Mouse (Mus musculus) c-Kit-positive CD71-positive TER-119-positive erythroid progenitor cells, embryonic 14.5 days (primary cell): ENCODE measurements around the gene Pola1.
"Not testable (repeated sequence)": the region's sequence is repeated elsewhere in the genome, so short reads cannot be mapped to it uniquely, and the experiment has no call there.

Experiments used
- DNase-seq: peaks from one replicate; pipeline ENCODE4 v3.0.0-alpha.2; 2013; ENCODE audit warnings: low spot score

The Pola1 gene

GRCm38 (mm10) chrX:93429738-93430260 lies 202.2 kb downstream of the Pola1 start:
- DNase-seq, result no peak

DNA sequence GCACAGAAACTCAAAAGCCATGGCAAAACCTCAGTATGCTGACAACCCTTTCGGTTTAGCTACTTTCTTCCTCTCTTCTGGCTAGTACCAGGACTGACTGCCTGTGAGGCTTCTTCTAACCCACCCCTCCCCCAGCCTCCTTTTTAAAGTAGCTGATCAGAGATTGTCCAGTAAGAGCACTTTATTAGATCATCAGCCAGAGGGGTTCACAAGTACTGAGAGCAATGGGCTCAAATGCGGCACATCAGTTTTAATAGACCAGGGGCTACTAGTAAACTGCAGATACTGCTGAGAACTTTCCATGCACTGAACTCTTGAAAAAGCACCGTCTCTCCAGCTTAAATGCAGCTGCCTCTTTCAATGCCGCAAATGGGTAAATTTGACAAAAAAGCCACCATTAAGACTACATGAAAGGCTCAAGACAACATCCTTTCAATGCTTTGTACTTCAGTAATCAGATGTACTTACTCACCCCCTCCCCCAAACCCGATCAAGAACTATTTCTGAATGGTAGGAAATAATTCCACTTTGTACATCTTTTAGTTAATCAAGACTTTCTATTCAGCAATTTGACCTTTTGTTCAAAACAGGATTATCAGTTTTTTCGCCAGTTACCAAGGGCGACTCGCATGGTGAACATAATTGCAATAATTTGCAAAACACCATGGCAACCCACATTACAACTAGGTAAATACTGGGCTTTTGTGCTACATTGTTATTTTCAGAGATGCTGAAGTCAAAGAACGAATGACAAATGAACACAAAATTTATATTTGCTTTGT lies 202.8 kb downstream of the Pola1 start:
- no peak for DNase-seq

GRCm38 (mm10) chrX:93400871-93401270 lies 231.1 kb downstream of the Pola1 start:
- not testable (repeated sequence) for DNase-seq

DNA sequence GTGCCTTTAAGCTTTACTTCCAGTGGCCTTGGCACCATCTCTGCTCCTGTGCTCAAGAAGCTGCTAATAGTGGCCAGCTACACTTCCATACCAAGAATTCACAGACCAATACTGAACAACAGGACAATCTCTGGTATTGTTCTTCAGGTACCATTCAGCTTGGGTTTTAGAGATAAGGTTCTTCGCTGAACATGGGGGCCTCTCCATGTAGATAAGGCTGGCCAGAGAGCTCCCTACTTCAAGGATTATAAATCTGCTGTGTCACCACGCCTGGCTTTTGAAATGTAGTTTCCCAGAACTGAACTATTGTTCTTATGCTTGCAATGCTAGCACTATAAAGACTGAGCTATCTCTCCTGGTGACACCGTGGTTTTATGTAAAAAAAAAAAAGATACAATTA lies 234.9 kb downstream of the Pola1 start:
- DNase-seq, result peak; percentile 33

DNA sequence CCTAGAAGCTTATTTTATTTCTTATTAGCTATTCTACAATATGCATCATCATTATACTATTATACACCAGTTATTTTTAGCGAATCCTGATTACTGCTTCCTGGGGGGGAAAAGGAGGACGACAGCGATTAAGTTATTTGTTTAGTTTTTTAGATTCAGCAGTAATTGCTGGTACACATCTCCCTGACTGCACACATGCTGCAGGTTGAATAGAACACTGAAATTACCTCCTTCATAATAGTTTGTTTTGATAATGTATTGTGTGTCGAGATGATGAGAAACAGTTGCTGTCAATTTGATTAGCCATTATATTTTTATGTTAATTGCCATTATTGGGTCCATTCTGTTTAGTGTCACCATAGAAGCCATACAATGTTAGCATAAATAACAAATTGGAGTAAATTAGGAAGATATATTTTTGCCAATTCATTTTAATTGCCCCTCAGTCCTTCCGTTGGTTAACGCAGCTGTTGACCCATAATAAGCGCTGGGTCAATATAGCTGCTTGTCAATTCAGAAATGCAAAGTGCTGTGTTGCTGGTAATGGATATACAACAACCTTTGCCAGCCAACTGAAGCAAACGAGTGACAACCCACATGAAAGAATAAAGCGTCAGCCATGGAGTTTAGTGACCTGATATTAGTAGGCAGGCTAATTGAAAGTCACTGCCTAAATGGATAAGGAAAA lies 254.5 kb downstream of the Pola1 start:
- no peak for DNase-seq

DNA sequence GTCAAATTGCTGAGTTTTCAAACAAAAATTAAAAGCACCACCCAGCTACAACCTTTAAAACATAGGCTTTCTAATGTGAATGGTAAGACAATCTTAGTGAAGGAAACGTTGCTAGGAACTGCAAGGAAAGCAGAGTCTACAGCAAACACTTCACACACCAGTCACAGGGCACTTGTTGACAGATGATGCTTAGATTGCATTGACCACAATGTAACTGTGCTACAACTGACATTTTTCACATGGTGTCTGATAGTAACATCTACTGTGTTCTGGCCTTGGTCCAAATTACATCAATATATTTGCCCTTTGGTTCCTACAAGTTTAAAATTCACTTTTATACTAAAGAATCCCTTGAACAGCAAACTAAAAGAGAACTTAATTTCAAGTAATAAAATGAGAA lies 258.5 kb downstream of the Pola1 start:
- no peak for DNase-seq

- no peak for DNase-seq
These were observed 262.2 kb downstream of the Pola1 start for GRCm38 (mm10) chrX:93369708-93370107.

DNA sequence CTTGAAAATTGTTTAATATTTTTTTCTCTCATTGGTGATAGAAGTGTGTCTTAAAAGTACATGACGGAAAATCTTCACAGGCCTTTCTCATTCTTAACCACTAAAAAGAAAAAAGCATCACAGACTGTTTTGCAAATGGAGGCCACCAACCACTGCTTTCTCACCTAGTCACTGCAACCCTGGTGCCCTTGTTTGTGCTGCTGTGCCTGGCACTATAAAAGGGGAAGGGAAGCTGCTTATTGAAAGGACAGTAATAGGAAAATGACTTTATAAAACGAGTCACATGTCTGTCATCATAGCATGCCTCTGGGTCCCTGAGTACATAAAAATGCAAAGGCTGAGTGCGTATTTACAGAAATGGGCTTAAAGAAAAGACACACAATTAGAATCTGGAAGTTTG lies 263.7 kb downstream of the Pola1 start:
- DNase-seq, result no peak

DNA sequence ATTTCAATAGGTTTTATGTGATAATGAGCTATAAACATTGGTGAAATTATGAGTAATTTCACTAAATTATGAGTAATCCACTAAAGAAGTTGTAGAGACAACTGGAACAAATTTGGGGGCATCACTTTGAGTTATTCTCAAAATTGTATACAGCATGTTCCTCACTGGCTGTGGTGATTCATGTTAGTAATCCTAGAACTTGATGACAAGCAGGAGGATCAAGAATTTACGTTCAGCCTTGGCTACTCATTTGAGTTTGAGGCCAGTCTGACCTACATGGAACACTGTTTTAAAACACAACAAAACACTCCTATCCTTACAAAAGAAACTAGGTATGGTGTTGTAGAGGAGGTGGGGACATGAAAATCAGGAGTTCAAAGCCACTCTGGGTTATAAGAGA lies 310.6 kb downstream of the Pola1 start:
- no peak for DNase-seq

DNA sequence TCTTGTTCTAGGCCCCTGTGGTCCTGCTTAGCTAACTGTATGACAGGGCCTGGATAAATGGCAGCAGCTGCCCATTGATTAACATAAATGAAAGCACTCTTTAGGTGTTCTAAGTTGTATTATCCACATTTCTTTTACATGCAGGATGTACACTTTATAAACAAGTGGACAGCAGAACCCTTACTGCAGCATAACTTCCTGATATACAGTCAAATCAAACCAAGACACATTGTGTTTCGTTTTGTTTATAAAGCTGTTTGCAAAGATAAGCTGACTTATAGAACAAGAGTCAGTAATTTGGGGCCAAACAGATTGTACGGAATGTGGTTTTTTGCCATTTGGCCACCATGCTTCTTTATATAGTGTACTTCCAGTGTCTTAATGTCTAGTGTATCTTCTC lies 312.0 kb downstream of the Pola1 start:
- DNase-seq, result peak; percentile 20

GRCm38 (mm10) chrX:93317577-93317976 lies 314.4 kb downstream of the Pola1 start:
- no peak for DNase-seq

DNA sequence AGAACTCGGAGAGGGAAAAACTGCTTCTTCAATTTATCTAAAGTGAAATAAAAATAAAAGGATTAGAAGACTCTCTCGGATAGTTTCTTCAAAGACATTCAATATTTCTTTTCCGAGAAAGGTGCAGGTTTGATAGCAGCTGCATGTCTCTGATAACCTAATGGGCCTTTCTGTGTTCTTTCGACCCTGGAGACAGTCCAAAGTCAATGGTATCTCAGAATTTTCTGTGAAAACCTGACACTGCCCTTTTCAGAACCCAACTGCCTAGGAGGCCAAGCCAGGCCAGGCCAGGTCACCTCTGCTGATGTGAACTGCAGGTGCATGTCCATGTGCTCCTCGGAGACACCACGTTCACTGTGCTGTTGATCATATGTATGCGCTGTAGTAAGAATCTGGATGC lies 326.2 kb downstream of the Pola1 start:
- DNase-seq, result no peak

- no peak for DNase-seq
These were observed 330.2 kb downstream of the Pola1 start for GRCm38 (mm10) chrX:93301798-93302197.

GRCm38 (mm10) chrX:93300183-93300815 lies 331.7 kb downstream of the Pola1 start:
- DNase-seq, result no peak

GRCm38 (mm10) chrX:93299771-93300170 lies 332.2 kb downstream of the Pola1 start:
- DNase-seq, result no peak

DNA sequence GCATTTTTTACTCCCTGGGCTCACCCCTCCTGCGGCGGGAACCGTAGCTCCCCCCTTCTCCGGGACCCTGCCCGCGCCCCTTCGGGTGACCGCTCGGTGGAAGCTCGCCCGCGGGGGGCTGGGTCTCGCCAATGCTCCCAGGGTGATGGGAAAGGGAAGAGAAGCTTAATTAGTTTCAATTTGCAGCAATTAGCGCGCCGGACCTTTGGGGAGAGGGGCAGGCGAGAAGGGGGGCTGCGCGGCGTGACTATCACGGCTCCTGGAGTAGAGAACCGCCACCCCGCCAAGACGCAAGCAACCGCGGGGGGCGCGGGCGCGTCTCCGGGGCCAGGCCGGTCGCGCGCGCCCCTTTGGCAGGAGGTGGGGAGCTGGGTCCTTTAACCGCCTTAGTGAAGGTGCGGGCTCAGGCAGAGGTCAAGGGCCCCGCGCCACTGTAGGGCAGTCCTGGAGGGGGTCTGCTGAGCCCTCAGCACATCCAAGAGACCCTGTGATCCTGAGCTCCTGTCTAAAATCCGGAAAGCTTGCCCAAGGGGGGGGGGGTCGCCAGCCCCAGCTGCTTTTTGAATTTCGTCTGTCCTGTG lies 332.8 kb downstream of the Pola1 start:
- DNase-seq, result no peak

DNA sequence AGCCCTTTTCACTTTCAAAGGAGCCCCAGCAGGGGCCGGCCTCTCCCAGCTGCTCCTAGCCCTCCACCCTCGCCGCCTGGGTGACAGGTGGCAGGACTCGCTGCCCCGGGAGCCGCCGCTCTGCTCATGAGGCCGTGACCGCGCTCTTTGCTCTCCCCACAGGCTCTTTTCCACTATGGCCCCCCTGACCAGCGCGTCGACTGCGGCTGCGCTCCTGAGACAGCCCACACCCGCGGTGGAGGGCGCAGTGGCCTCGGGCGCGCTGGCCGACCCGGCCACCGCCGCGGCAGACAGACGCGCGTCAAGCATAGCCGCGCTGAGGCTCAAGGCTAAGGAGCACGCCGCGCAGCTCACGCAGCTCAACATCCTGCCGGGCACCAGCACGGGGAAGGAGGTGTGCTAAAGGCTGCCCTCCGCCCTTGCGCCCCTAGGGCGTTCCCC lies 334.9 kb downstream of the Pola1 start:
- no peak for DNase-seq

- no peak for DNase-seq
These were observed 336.1 kb downstream of the Pola1 start for GRCm38 (mm10) chrX:93295819-93296218.

DNA sequence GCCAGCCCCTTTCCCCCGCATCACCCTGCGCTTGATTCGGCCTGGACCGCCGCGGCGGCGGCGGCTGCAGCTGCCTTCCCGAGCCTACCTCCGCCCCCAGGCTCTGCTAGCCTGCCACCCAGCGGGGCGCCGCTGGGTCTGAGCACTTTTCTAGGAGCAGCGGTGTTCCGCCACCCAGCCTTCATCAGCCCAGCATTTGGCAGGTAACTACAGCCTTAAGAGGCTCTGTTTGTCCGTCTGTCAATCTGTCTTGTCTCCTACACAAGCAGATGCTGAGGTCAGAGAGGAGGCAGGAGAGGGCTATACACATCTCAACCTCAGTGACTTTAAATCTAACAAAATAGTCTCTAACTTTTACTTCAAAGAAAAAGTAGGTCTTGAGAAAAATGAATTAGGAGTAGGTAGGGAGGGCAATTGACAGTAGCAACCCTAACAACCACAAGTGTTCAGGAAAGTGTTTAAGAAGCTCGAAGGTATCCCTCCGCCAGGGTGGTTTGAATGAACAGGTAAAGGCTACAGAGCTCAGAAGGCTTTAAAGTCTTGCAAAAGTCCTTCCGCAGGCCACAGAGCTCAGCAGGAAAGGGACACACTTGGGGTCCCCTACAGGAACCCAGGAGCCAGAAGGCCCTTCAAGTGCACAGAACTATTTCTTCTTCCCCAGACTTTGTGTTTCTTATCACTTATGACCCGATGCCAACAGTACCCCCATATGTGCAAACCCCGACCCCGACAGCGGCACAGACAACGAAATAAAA lies 337.0 kb downstream of the Pola1 start:
- DNase-seq, result no peak

DNA sequence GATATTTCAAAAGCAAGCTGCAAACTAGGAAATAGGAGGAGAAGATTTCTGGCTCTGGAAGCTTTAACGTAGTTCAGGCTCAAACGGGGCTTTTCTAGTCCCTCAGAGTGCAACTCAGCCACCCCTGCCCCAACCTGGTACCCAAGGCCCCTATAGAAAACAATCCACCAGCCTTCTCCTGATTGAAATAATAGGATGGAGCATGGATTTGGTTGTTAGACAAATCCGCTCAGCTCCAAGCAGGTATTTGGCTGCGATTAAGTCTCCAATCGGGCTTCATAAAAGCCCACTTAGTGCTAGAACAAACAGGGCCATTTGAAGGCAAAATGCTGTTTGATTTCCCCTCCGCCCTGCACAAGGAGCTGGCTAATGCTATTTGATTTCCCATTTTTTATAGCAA lies 339.9 kb downstream of the Pola1 start:
- DNase-seq, result no peak

- DNase-seq, result no peak
These were observed 342.0 kb downstream of the Pola1 start for GRCm38 (mm10) chrX:93289851-93290380.
